In genomic region chr11:116574982-116575381, GRCm38 (mm10) we compare ENCODE assay signal across 20 mouse cellular contexts. TPM values are rescaled to one million over a fixed set of nuclear protein-coding genes. Genes with fewer than 3 reads are reported as not detected.
DNase-seq lines count a peak whose midpoint lies in the region; ATAC-seq lines count a peak whose summit lies in the region.
"Had no signal": no experiment of that assay in that cellular context is flagged by ENCODE, and none has a peak within 500 bp of the region (broad histone marks: within the 10 kb centered on the region; RNA-seq: fewer than 3 reads in every experiment).

No protein-coding gene starts in this region.

- intact Hi-C loops in heart, postnatal 36 days (cut with DNase I): no loop called here
- intact Hi-C loops in left cerebral cortex, postnatal 25 days (cut with DNase I): no loop called here

- ATAC-seq in liver, embryonic 12.5 days: no peak
- ATAC-seq in liver, embryonic 11.5 days (replicated peaks; ENCODE audit: low FRiP score): no peak
- no peak for ATAC-seq in liver, embryonic 16.5 days (ENCODE audit: low read depth)
- ATAC-seq: hindbrain, postnatal 0 days; midbrain, embryonic 16.5 days had no signal

- peak overlapping the region; percentile 82 for H3K27ac ChIP-seq in heart, embryonic 10.5 days
- H3K27ac ChIP-seq in liver, embryonic 12.5 days: peak overlapping the region; percentile 97
- H3K27ac ChIP-seq in liver, embryonic 11.5 days (ENCODE audit: low read depth, low read length): no peak overlapping the region
- H3K27ac ChIP-seq in liver, embryonic 16.5 days (ENCODE audit: low read length): peak overlapping the region; percentile 99
- H3K27ac ChIP-seq: embryonic facial prominence, embryonic 12.5 days; hindbrain, postnatal 0 days; stomach, embryonic 15.5 days had no signal

- DNase-seq in heart, embryonic 10.5 days (ENCODE audit: low spot score): no peak
- DNase-seq in heart, postnatal 36 days: no peak
- DNase-seq in liver, embryonic 11.5 days (ENCODE audit: low spot score): no peak
- DNase-seq in brain, adult 2 months (ENCODE audit: low read depth, low spot score): peak; percentile 22
- DNase-seq in left cerebral cortex, postnatal 25 days (ENCODE audit: low spot score in 2 of 2): no peak
- DNase-seq: gastrocnemius, postnatal 10 days; kidney, adult 18-20 months; kidney, postnatal 14 days; spleen, adult 18-20 months; thymus, adult 2 months had no signal

- H3K36me3 ChIP-seq in heart, embryonic 10.5 days: 0 out of 2 replicates have a peak, but pooled peaks cover 4% of the 10 kb centered on the region
- peaks cover 26% of the 10 kb centered on the region for H3K36me3 ChIP-seq in liver, embryonic 12.5 days
- no peaks in the 10 kb centered on the region for H3K36me3 ChIP-seq in liver, embryonic 11.5 days (ENCODE audit: control insufficient read depth, insufficient read depth, low read length)
- H3K36me3 ChIP-seq in liver, embryonic 16.5 days (ENCODE audit: control insufficient read depth, insufficient read depth): peaks cover 2% of the 10 kb centered on the region; the same call in 1 of the 2 replicates
- H3K36me3 ChIP-seq: embryonic facial prominence, embryonic 12.5 days; stomach, embryonic 15.5 days had no signal

- peak overlapping the region; percentile 61 for H3K9ac ChIP-seq in liver, embryonic 12.5 days
- H3K9ac ChIP-seq in liver, embryonic 11.5 days (ENCODE audit: low read depth, low read length): no peak overlapping the region
- no peak overlapping the region for H3K9ac ChIP-seq in liver, embryonic 16.5 days (ENCODE audit: low read depth, low read length)
- H3K9ac ChIP-seq: embryonic facial prominence, embryonic 12.5 days; stomach, embryonic 15.5 days had no signal

- WGBS in heart, embryonic 10.5 days: 52% methylated on average over 6 of the region's 6 CpGs
- WGBS in liver, embryonic 12.5 days (ENCODE audit: insufficient replicate concordance): 58% methylated on average over 6 of the region's 6 CpGs
- WGBS in liver, embryonic 11.5 days: 64% methylated on average over 6 of the region's 6 CpGs
- 63% methylated on average over 6 of the region's 6 CpGs for WGBS in liver, embryonic 16.5 days (ENCODE audit: insufficient replicate concordance)

- no peaks in the 10 kb centered on the region for H3K9me3 ChIP-seq in heart, embryonic 10.5 days
- no peaks in the 10 kb centered on the region for H3K9me3 ChIP-seq in liver, embryonic 12.5 days (replicated peaks)
- H3K9me3 ChIP-seq in liver, embryonic 11.5 days (ENCODE audit: control insufficient read depth, low read length): no peaks in the 10 kb centered on the region
- no peaks in the 10 kb centered on the region for H3K9me3 ChIP-seq in liver, embryonic 16.5 days (replicated peaks; ENCODE audit: control insufficient read depth, low read length)
- H3K9me3 ChIP-seq: embryonic facial prominence, embryonic 12.5 days; stomach, embryonic 15.5 days had no signal

- peak overlapping the region; percentile 80 for H3K4me2 ChIP-seq in liver, embryonic 12.5 days
- H3K4me2 ChIP-seq in liver, embryonic 11.5 days: no peak overlapping the region; the same call in 1 of the 2 replicates
- H3K4me2 ChIP-seq in liver, embryonic 16.5 days (ENCODE audit: low read depth, low read length): peak overlapping the region; percentile 75; the same call in 1 of the 2 replicates
- H3K4me2 ChIP-seq: embryonic facial prominence, embryonic 12.5 days; stomach, embryonic 15.5 days had no signal

- H3K4me1 ChIP-seq in heart, embryonic 10.5 days: peaks cover 79% of the 10 kb centered on the region
- H3K4me1 ChIP-seq in liver, embryonic 12.5 days: peaks cover 96% of the 10 kb centered on the region
- H3K4me1 ChIP-seq in liver, embryonic 11.5 days (replicated peaks; ENCODE audit: control insufficient read depth, insufficient read depth, low read length): peaks cover 57% of the 10 kb centered on the region
- H3K4me1 ChIP-seq in liver, embryonic 16.5 days (ENCODE audit: control insufficient read depth, low read depth, low read length): peaks cover 83% of the 10 kb centered on the region

- H3K4me3 ChIP-seq in heart, embryonic 10.5 days: no peak overlapping the region
- H3K4me3 ChIP-seq in liver, embryonic 12.5 days: peak overlapping the region; percentile 26
- no peak overlapping the region for H3K4me3 ChIP-seq in liver, embryonic 11.5 days (ENCODE audit: low read depth, low read length)
- H3K4me3 ChIP-seq in liver, embryonic 16.5 days (ENCODE audit: low read depth, low read length): no peak overlapping the region; the same call in 1 of the 2 replicates
- H3K4me3 ChIP-seq: embryonic facial prominence, embryonic 12.5 days; stomach, embryonic 15.5 days had no signal

- no peaks in the 10 kb centered on the region for H3K27me3 ChIP-seq in heart, embryonic 10.5 days (ENCODE audit: insufficient read depth, poor library complexity, severe bottlenecking)
- H3K27me3 ChIP-seq in liver, embryonic 12.5 days (replicated peaks): no peaks in the 10 kb centered on the region
- no peaks in the 10 kb centered on the region for H3K27me3 ChIP-seq in liver, embryonic 11.5 days (replicated peaks; ENCODE audit: control insufficient read depth, insufficient read depth, low read length)
- H3K27me3 ChIP-seq in liver, embryonic 16.5 days (ENCODE audit: control insufficient read depth, insufficient read depth, low read depth, low read length): no peaks in the 10 kb centered on the region
- H3K27me3 ChIP-seq: embryonic facial prominence, embryonic 12.5 days; stomach, embryonic 15.5 days had no signal

RNA-seq across cellular contexts. Expression of gene Ube2o, which starts 6.3 kb away (rescaled TPM):
- 8.5 and 10.3 TPM in 2 replicates for polyA plus RNA-seq in heart, embryonic 10.5 days (2016; fragmentation: Nextera tagmentation; extraction: Ambion mirVana)
- total RNA-seq in heart, postnatal 36 days (2021): 10 to 100 TPM; 28.5 to 29.7 TPM
- 40.0 and 40.2 TPM in 2 replicates for polyA plus RNA-seq in liver, embryonic 12.5 days (2016; fragmentation: Nextera tagmentation; extraction: Ambion mirVana)
- polyA plus RNA-seq in liver, embryonic 11.5 days (2014; fragmentation: Nextera tagmentation; extraction: Ambion mirVana): 13.5 and 13.9 TPM in 2 replicates
- 15.1 and 18.1 TPM in 2 replicates for polyA plus RNA-seq in liver, embryonic 16.5 days (2015; fragmentation: Nextera tagmentation; extraction: Ambion mirVana)
- total RNA-seq in left cerebral cortex, postnatal 25 days (2021): 100 to 1,000 TPM; 117 to 119 TPM

RNA-seq across cellular contexts. Expression of gene Aanat, which starts 11.2 kb away (rescaled TPM):
- polyA plus RNA-seq in heart, embryonic 10.5 days (2016; fragmentation: Nextera tagmentation; extraction: Ambion mirVana): not detected in 2 replicates
- total RNA-seq in heart, postnatal 36 days (2021): not detected
- not detected in 2 replicates for polyA plus RNA-seq in liver, embryonic 12.5 days (2016; fragmentation: Nextera tagmentation; extraction: Ambion mirVana)
- polyA plus RNA-seq in liver, embryonic 11.5 days (2014; fragmentation: Nextera tagmentation; extraction: Ambion mirVana): not detected in 2 replicates
- polyA plus RNA-seq in liver, embryonic 16.5 days (2015; fragmentation: Nextera tagmentation; extraction: Ambion mirVana): not detected in 2 replicates
- total RNA-seq in left cerebral cortex, postnatal 25 days (2021): 1 to 10 TPM in 1 of 2 experiments, under 1 TPM in 1; 0.64 to 1.5 TPM
- total RNA-seq: gastrocnemius, postnatal 10 days; megakaryocyte progenitor cell, adult 5-6 weeks had no signal
- polyA plus RNA-seq: embryonic facial prominence, embryonic 12.5 days; heart, embryonic 16.5 days; lung, postnatal 0 days; neural tube, embryonic 11.5 days; thymus, adult 2 months had no signal

RNA-seq across cellular contexts. Expression of gene Sphk1, which starts 44.3 kb away (rescaled TPM):
- 2.3 and 2.7 TPM in 2 replicates for polyA plus RNA-seq in heart, embryonic 10.5 days (2016; fragmentation: Nextera tagmentation; extraction: Ambion mirVana)
- total RNA-seq in heart, postnatal 36 days (2021): 1 to 10 TPM; 1.0 to 1.2 TPM
- polyA plus RNA-seq in liver, embryonic 12.5 days (2016; fragmentation: Nextera tagmentation; extraction: Ambion mirVana): 26.9 and 28.0 TPM in 2 replicates
- 39.0 and 44.1 TPM in 2 replicates for polyA plus RNA-seq in liver, embryonic 11.5 days (2014; fragmentation: Nextera tagmentation; extraction: Ambion mirVana)
- 23.7 and 24.3 TPM in 2 replicates for polyA plus RNA-seq in liver, embryonic 16.5 days (2015; fragmentation: Nextera tagmentation; extraction: Ambion mirVana)
- 1 to 10 TPM; 4.9 to 5.5 TPM for total RNA-seq in left cerebral cortex, postnatal 25 days (2021)

RNA-seq across cellular contexts. Expression of gene Rhbdf2, which starts 51.8 kb away (rescaled TPM):
- 6.7 and 8.7 TPM in 2 replicates for polyA plus RNA-seq in heart, embryonic 10.5 days (2016; fragmentation: Nextera tagmentation; extraction: Ambion mirVana)
- total RNA-seq in heart, postnatal 36 days (2021): 10 to 100 TPM; 10.3 to 15.3 TPM
- polyA plus RNA-seq in liver, embryonic 12.5 days (2016; fragmentation: Nextera tagmentation; extraction: Ambion mirVana): 8.0 and 8.5 TPM in 2 replicates
- polyA plus RNA-seq in liver, embryonic 11.5 days (2014; fragmentation: Nextera tagmentation; extraction: Ambion mirVana): 9.9 and 10.6 TPM in 2 replicates
- polyA plus RNA-seq in liver, embryonic 16.5 days (2015; fragmentation: Nextera tagmentation; extraction: Ambion mirVana): 6.7 and 7.7 TPM in 2 replicates
- total RNA-seq in left cerebral cortex, postnatal 25 days (2021): 1 to 10 TPM; 1.3 to 1.4 TPM
